Mouse (Mus musculus) lung, postnatal 0 days (tissue): ENCODE data around the gene Hspa12b.

Experiments used
- CTCF ChIP-seq: IDR thresholded peaks from 2 replicates; pipeline ENCODE4 v1.5.1; 2016; ENCODE audit warnings: antibody characterized with exemption, mild to moderate bottlenecking
- EP300 ChIP-seq: IDR thresholded peaks from 2 replicates; pipeline ENCODE4 v1.6.1; 2016; ENCODE audit warnings: antibody characterized with exemption, mild to moderate bottlenecking, control low read depth

DNA sequence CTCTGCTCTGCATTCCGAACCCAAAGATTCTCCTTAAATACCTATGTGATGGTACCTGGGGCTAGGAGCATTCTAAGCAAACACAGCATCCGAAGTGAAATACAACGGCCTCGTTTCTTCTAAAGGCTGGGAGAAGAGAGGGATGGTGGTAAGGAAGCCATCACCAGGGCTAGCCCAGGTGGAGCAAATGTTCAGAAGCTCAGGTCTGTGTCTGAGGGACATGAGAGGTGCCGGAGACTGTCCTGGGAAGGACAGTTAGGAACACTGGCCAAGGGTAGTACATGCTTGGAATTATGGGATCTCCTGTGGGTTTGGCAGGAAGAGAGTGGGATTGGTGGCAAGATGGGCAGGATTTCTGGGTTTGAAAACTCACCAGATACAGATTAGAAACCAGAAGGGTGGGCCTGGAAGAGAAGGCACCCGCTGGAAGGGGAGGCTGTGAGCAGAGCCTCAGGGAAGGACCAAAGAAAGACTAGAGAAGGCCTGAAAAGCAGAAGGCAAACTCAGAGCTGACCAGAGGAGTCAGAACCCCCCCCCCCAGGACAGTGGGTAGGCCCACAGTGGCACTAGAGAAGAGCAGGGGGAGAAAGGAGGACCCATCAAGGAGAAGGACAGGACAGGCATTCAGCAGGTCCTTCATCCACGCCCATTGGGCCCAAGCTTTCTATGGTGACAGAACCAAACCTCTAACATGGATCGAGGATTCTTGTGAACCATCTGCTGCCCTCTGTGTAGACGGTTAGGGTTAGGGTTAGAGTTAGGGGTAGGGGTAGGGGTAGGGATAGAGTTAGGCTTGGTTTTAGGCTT lies 1.7 kb upstream of the Hspa12b start:
- no peak for TF ChIP-seq CTCF
- no peak for TF ChIP-seq EP300
